Mouse (Mus musculus) heart, embryonic 15.5 days (tissue): ENCODE measurements at regions not wholly inside any gene's neighbourhood (a gene's known extent, or its start where the extent isn't known, plus 50 kb on each side); places are given as distances from the start of the nearest gene placed in this dataset.
A peak's percentile ranks its signal among the peaks of the same experiment; 100 is the strongest.

Experiments used
- ATAC-seq: fragments of 200-750 bp; cut with Nextera tagmentation; replicated peaks from 2 replicates; pipeline ENCODE4 v1.8.0; 2017; ENCODE audit warnings: low read depth, moderate TSS enrichment; ENCODE audit not compliant: insufficient number of reproducible peaks, insufficient read depth, low FRiP score
- H3K27ac ChIP-seq: fragments of 300-500 bp; sonication (generic); 2 replicates; pipeline ENCODE4 v1.5.1; 2015; ENCODE audit warnings: mild to moderate bottlenecking, inconsistent platforms
- H3K27me3 ChIP-seq: fragments of 300-500 bp; sonication (generic); 2 replicates; pipeline ENCODE4 v1.6.1; 2015; ENCODE audit warnings: inconsistent platforms
- H3K36me3 ChIP-seq: fragments of 300-500 bp; sonication (generic); 2 replicates; pipeline ENCODE4 v1.6.1; 2015; ENCODE audit warnings: mild to moderate bottlenecking, inconsistent platforms
- H3K4me1 ChIP-seq: fragments of 300-500 bp; sonication (generic); replicated peaks from 2 replicates; pipeline ENCODE4 v1.6.1; 2015; ENCODE audit warnings: inconsistent platforms
- H3K4me2 ChIP-seq: fragments of 300-500 bp; sonication (generic); 2 replicates; pipeline ENCODE4 v1.6.1; 2015; ENCODE audit warnings: inconsistent platforms, mild to moderate bottlenecking, moderate library complexity
- H3K4me3 ChIP-seq: fragments of 300-500 bp; sonication (generic); 2 replicates; pipeline ENCODE4 v1.5.1; 2015; ENCODE audit warnings: mild to moderate bottlenecking, inconsistent platforms
- H3K9ac ChIP-seq: fragments of 300-500 bp; sonication (generic); 2 replicates; pipeline ENCODE4 v1.6.1; 2015; ENCODE audit warnings: mild to moderate bottlenecking, inconsistent platforms
- H3K9me3 ChIP-seq: fragments of 300-500 bp; sonication (generic); replicated peaks from 2 replicates; pipeline ENCODE4 v1.6.1; 2016; ENCODE audit warnings: inconsistent platforms
- whole genome bisulfite sequencing: fragments of 180-500 bp; shearing (Covaris S2); methylation state at CpG from one replicate; pipeline ENCODE4 v1.1.7; 2015; ENCODE audit warnings: mixed read lengths; 5-methylcytosine and 5-hydroxymethylcytosine counted together

- H3K27me3 ChIP-seq, result no peaks in the 10 kb centered on the region
- WGBS, result 69% methylated on average over 3 of the region's 3 CpGs
- ATAC-seq, result no peak
- H3K9ac ChIP-seq, result no peak overlapping the region
- no peak overlapping the region for H3K4me2 ChIP-seq
- H3K4me1 ChIP-seq, result no peaks in the 10 kb centered on the region
- H3K4me3 ChIP-seq, result no peak overlapping the region
- no peak overlapping the region for H3K27ac ChIP-seq
- no peaks in the 10 kb centered on the region for H3K9me3 ChIP-seq
- no peaks in the 10 kb centered on the region for H3K36me3 ChIP-seq
Measured at GRCm38 (mm10) chr5:99165807-99166360, 128.7 kb upstream of the Prkg2 start.

GRCm38 (mm10) chr5:99157973-99158372 lies 120.8 kb upstream of the Prkg2 start:
- Histone ChIP-seq H3K9me3 (no peaks in the 10 kb centered on the region), H3K4me2 (no peak overlapping the region), H3K36me3 (no peaks in the 10 kb centered on the region), H3K4me1 (no peaks in the 10 kb centered on the region), H3K4me3 (no peak overlapping the region), H3K9ac (no peak overlapping the region), H3K27me3 (no peaks in the 10 kb centered on the region), H3K27ac (no peak overlapping the region)
- ATAC-seq, result no peak
- WGBS, result 7% methylated on average over 1 of the region's 1 CpGs

DNA sequence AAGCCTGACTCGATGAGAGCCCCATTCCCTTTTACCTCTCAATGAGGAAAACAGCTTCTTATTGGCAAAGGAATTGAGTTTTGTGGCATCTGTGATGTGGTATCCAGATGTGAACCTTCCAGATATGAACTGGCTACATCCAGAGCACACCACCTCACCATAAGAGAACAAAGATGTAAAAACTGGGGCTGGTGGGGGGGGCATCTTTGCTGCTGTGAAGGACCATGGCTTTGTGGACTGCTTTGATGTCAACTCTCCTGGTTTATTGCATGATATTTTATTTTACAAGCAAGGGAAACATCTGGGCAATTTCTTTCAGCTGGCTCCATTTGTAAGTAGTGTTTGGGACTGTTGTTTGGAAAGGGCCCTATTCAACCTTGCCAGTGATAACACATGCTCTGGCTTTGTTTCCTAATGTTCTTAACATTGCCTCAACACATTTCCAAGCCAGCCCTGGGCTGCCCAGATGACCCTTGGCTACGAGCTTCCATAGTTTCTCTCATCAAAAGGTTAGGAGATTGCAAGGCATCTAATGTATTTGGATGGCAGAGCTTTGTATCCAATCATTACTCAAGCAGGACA lies 116.2 kb upstream of the Prkg2 start:
- no peaks in the 10 kb centered on the region for H3K9me3 ChIP-seq
- H3K9ac ChIP-seq, result no peak overlapping the region
- H3K4me2 ChIP-seq, result no peak overlapping the region
- WGBS, result 50% methylated on average over 2 of the region's 2 CpGs
- H3K4me1 ChIP-seq, result no peaks in the 10 kb centered on the region
- H3K36me3 ChIP-seq, result no peaks in the 10 kb centered on the region
- no peak overlapping the region for H3K27ac ChIP-seq
- H3K27me3 ChIP-seq, result no peaks in the 10 kb centered on the region
- no peak overlapping the region for H3K4me3 ChIP-seq
- no peak for ATAC-seq

GRCm38 (mm10) chr5:99152299-99152698 lies 115.1 kb upstream of the Prkg2 start:
- Histone ChIP-seq H3K9ac (no peak overlapping the region), H3K4me3 (no peak overlapping the region), H3K27ac (no peak overlapping the region), H3K27me3 (no peaks in the 10 kb centered on the region), H3K4me2 (no peak overlapping the region), H3K36me3 (no peaks in the 10 kb centered on the region), H3K9me3 (no peaks in the 10 kb centered on the region), H3K4me1 (no peaks in the 10 kb centered on the region)
- WGBS, result 90% methylated on average over 4 of the region's 4 CpGs
- ATAC-seq, result no peak

GRCm38 (mm10) chr5:99149904-99150303 lies 112.8 kb upstream of the Prkg2 start:
- no peak overlapping the region for H3K9ac ChIP-seq
- no peaks in the 10 kb centered on the region for H3K36me3 ChIP-seq
- no peak overlapping the region for H3K4me3 ChIP-seq
- WGBS, result 13% methylated on average over 1 of the region's 1 CpGs
- no peak overlapping the region for H3K4me2 ChIP-seq
- no peaks in the 10 kb centered on the region for H3K9me3 ChIP-seq
- peak; percentile 67 for ATAC-seq
- H3K27me3 ChIP-seq, result no peaks in the 10 kb centered on the region
- H3K27ac ChIP-seq, result no peak overlapping the region
- H3K4me1 ChIP-seq, result no peaks in the 10 kb centered on the region

DNA sequence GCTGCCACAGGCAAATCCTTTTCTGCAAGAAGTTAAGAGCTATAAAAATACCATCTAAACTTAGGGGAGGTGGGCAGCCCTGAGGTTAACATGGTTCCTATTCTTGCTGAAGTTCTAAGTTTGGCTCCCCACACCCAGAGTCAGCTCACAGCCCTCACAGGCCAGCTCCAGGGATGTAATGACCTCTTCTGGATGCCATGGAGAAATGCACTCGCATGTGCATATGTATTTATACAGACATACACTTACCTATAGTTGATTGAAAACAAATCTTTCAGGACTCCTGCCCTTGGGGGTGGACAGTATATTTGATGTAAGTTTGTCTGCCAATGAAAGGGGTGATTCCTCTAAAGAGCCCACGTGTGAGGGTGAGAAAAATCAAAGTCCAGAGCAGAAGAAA lies 95.5 kb upstream of the Prkg2 start:
- no peak for ATAC-seq
- Histone ChIP-seq H3K36me3 (no peaks in the 10 kb centered on the region), H3K4me1 (no peaks in the 10 kb centered on the region)

DNA sequence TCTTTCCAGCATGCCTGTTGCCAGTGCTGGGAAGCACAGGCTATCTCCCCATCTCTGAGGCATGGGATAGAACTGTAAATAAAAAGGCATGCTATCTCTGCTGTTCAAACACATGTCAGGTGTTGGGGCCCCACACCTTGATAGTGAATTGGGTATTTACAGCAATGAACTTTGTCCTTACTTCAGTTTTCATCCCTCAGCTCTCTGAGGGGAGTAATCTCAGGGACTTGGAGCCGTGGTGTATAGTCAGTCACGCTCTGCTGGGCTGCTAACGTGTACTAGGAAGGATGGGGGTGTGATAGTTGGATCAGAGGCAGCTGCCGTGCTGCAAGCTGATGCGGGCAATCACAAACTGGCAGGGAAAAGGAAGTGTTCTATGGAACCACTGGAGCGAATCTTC lies 91.5 kb upstream of the Prkg2 start:
- no peaks in the 10 kb centered on the region for H3K4me1 ChIP-seq
- no peaks in the 10 kb centered on the region for H3K9me3 ChIP-seq
- H3K36me3 ChIP-seq, result no peaks in the 10 kb centered on the region
- H3K27me3 ChIP-seq, result no peaks in the 10 kb centered on the region
- WGBS, result 59% methylated on average over 6 of the region's 6 CpGs
- H3K4me2 ChIP-seq, result no peak overlapping the region
- ATAC-seq, result no peak
- no peak overlapping the region for H3K9ac ChIP-seq
- H3K27ac ChIP-seq, result no peak overlapping the region
- no peak overlapping the region for H3K4me3 ChIP-seq

More for the DNA sequence above, 95.5 kb upstream of the Prkg2 start:
- Histone ChIP-seq H3K4me3 (no peak overlapping the region), H3K9me3 (no peaks in the 10 kb centered on the region), H3K4me2 (no peak overlapping the region), H3K27ac (no peak overlapping the region), H3K9ac (no peak overlapping the region), H3K27me3 (no peaks in the 10 kb centered on the region)
- 69% methylated on average over 2 of the region's 2 CpGs for WGBS

DNA sequence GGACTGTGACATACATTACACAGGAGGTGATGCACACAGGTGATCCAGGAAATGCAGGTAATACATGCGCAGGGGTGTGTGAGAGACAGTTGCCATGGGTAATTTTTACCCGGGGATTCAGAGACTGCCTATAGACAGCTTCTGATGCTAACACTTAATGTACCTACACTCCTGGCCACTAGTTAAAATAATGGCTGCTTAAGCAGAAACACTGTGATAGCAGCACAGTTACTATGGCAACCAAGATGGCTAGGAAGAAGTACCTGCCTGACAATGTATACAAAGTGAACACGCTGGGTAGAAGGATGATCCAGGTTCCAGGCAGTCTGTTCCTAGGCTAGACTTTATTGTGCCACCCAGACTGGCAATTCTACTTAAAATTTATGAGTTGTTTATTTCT lies 88.3 kb upstream of the Prkg2 start:
- no peaks in the 10 kb centered on the region for H3K4me1 ChIP-seq
- no peak overlapping the region for H3K4me3 ChIP-seq
- no peak for ATAC-seq
- no peaks in the 10 kb centered on the region for H3K9me3 ChIP-seq
- H3K36me3 ChIP-seq, result no peaks in the 10 kb centered on the region
- WGBS, result 89% methylated on average over 3 of the region's 3 CpGs
- H3K27ac ChIP-seq, result no peak overlapping the region
- no peak overlapping the region for H3K4me2 ChIP-seq
- H3K27me3 ChIP-seq, result no peaks in the 10 kb centered on the region
- no peak overlapping the region for H3K9ac ChIP-seq

DNA sequence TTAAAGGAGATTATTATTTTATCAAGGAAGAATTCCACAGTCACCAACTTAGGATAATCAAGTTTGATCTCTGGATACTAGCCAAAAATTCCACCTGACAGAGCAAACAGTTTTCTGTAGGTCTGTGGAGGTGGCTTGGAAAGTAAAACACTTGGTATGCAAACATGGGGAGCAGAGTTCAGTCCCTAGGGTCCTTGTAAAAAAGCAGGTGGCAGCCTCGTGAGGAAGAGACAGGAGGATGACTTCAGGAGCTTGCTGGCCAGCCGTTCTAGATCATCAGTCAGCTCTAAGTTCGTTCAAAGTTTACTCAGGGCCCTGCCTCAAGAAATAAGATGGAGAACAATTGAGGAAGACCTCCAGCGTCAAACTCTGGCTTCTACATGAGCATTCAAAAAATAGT lies 74.6 kb upstream of the Prkg2 start:
- ATAC-seq, result no peak
- no peak overlapping the region for H3K4me3 ChIP-seq

DNA sequence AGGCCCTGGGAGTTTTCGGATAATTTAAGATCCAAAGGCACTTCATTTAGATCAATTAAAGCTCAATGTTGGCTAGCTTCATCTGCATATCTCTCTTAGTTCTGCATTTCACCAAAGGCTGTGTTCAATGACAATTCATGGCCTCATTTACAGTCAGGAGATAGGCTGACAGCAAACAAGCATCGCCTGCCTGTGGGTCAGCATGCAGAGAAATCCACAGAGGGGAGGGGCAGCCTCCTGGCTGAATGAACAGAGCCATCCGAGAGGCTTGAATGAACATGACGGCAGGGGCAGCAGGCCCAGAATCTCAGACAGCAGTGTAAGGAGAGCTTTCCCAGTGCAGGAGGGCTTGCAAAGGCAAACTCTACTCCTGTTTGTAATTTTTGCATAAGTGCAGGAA lies 74.1 kb upstream of the Prkg2 start:
- no peak for ATAC-seq
- Histone ChIP-seq H3K4me2 (no peak overlapping the region), H3K4me3 (no peak overlapping the region), H3K27ac (no peak overlapping the region), H3K9me3 (no peaks in the 10 kb centered on the region), H3K27me3 (no peaks in the 10 kb centered on the region), H3K4me1 (no peaks in the 10 kb centered on the region), H3K36me3 (no peaks in the 10 kb centered on the region), H3K9ac (no peak overlapping the region)
- WGBS, result 51% methylated on average over 4 of the region's 4 CpGs

More for the DNA sequence above, 74.6 kb upstream of the Prkg2 start:
- no peak overlapping the region for H3K4me2 ChIP-seq
- no peaks in the 10 kb centered on the region for H3K36me3 ChIP-seq
- no peaks in the 10 kb centered on the region for H3K27me3 ChIP-seq
- WGBS, result 79% methylated on average over 4 of the region's 4 CpGs
- no peaks in the 10 kb centered on the region for H3K4me1 ChIP-seq
- no peaks in the 10 kb centered on the region for H3K9me3 ChIP-seq
- H3K9ac ChIP-seq, result no peak overlapping the region
- H3K27ac ChIP-seq, result no peak overlapping the region

GRCm38 (mm10) chr5:99099727-99100116 lies 62.6 kb upstream of the Prkg2 start:
- Histone ChIP-seq H3K27ac (no peak overlapping the region), H3K4me1 (no peaks in the 10 kb centered on the region), H3K4me2 (no peak overlapping the region), H3K9ac (no peak overlapping the region), H3K36me3 (no peaks in the 10 kb centered on the region), H3K27me3 (no peaks in the 10 kb centered on the region), H3K4me3 (no peak overlapping the region), H3K9me3 (no peaks in the 10 kb centered on the region)
- WGBS, result 81% methylated on average over 6 of the region's 6 CpGs
- no peak for ATAC-seq

DNA sequence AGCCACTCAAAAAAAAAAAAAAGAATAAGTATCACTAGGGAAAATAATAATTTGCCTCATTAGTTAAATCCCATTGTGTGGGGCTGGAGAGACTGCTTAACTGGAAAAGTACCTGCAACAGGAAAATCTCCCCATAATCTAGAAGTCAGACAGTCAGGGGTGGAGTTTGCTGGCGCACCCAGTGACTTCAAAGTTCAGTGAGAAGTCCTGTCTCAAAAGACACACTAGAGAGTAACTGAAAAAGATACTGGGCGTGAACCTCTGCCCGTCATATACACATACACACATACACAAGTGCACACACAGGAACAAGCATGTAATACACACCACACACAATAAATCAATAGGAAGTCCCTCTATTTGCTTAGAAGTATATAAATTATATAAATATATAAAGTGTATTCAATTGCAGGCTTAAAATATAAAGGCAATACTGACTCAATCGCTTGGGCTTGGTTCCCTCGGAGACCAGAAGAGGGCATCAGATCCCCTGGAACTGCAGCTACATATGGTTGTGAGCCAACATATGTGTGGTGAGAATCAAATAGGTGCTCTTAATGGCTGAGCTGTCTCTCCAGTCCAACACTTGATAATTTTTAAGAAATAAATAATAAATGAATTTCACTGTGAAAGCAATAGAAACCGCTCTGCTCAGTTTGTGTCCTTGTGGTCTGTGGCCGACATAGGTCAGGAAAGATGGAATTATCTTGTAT lies 62.0 kb upstream of the Prkg2 start:
- no peaks in the 10 kb centered on the region for H3K27me3 ChIP-seq
- H3K4me3 ChIP-seq, result no peak overlapping the region
- WGBS, result 91% methylated on average over 7 of the region's 7 CpGs
- no peaks in the 10 kb centered on the region for H3K9me3 ChIP-seq
- ATAC-seq, result no peak
- no peak overlapping the region for H3K4me2 ChIP-seq
- H3K36me3 ChIP-seq, result no peaks in the 10 kb centered on the region
- no peaks in the 10 kb centered on the region for H3K4me1 ChIP-seq
- H3K27ac ChIP-seq, result no peak overlapping the region
- H3K9ac ChIP-seq, result no peak overlapping the region
